Mouse (Mus musculus): ENCODE data around the gene Utrn. TPM values are rescaled to one million over a fixed set of nuclear protein-coding genes. Genes with fewer than 3 reads are reported as not detected.

Gene Utrn
- polyA plus RNA-seq, 1 experiment, result 5.7 TPM

- no peak for TF ChIP-seq POLR2A (IDR thresholded peaks at IDR 0.05; ENCODE audit: control insufficient read depth, low read depth, low read length)
- TF ChIP-seq CTCF (IDR thresholded peaks at IDR 0.05; ENCODE audit: control insufficient read depth, insufficient read depth, insufficient replicate concordance, low read depth, low read length), result no peak
- no peak overlapping the region for H3K27ac ChIP-seq (ENCODE audit: control insufficient read depth, insufficient read depth, low read depth, low read length)
- no peaks in the 10 kb centered on the region for H3K27me3 ChIP-seq (ENCODE audit: control insufficient read depth, insufficient read depth, low read length)
- H3K4me1 ChIP-seq (ENCODE audit: control insufficient read depth, insufficient read depth, low read length), result no peaks in the 10 kb centered on the region
- no peak overlapping the region for H3K4me3 ChIP-seq (ENCODE audit: control insufficient read depth, low read depth, low read length)
- H3K36me3 ChIP-seq (ENCODE audit: control insufficient read depth, insufficient read depth, low read length), result no peaks in the 10 kb centered on the region
Measured at GRCm38 (mm10) chr10:12812680-12813079, 56.5 kb downstream of the Utrn start.

DNA sequence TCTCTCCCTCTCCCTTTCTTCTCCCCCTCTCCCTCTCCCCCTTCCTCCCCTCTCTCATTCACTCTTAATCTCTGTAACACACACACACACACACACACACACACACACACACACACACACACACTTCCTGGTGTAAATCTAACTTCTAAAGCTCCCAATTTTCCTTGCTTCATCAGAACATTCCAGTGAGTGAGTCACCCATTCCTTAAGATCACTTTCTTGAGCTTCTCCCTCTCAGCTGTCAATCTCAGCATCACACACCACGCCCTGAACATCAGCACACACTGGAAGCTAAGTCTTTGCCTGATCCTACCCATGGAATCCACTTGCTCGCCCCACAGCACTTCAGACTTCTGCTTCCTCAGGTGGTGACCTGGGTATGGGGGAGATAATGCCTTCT lies 58.3 kb downstream of the Utrn start:
- TF ChIP-seq POLR2A (IDR thresholded peaks at IDR 0.05; ENCODE audit: control insufficient read depth, low read depth, low read length) (no peak), CTCF (IDR thresholded peaks at IDR 0.05; ENCODE audit: control insufficient read depth, insufficient read depth, insufficient replicate concordance, low read depth, low read length) (no peak)
- Histone ChIP-seq H3K4me1 (ENCODE audit: control insufficient read depth, insufficient read depth, low read length) (no peaks in the 10 kb centered on the region), H3K4me3 (ENCODE audit: control insufficient read depth, low read depth, low read length) (no peak overlapping the region), H3K36me3 (ENCODE audit: control insufficient read depth, insufficient read depth, low read length) (no peaks in the 10 kb centered on the region), H3K27ac (ENCODE audit: control insufficient read depth, insufficient read depth, low read depth, low read length) (no peak overlapping the region), H3K27me3 (ENCODE audit: control insufficient read depth, insufficient read depth, low read length) (no peaks in the 10 kb centered on the region)

- H3K4me3 ChIP-seq (ENCODE audit: control insufficient read depth, low read depth, low read length), result no peak overlapping the region
- no peak overlapping the region for H3K27ac ChIP-seq (ENCODE audit: control insufficient read depth, insufficient read depth, low read depth, low read length)
- no peaks in the 10 kb centered on the region for H3K4me1 ChIP-seq (ENCODE audit: control insufficient read depth, insufficient read depth, low read length)
- TF ChIP-seq POLR2A (IDR thresholded peaks at IDR 0.05; ENCODE audit: control insufficient read depth, low read depth, low read length), result no peak
- TF ChIP-seq CTCF (IDR thresholded peaks at IDR 0.05; ENCODE audit: control insufficient read depth, insufficient read depth, insufficient replicate concordance, low read depth, low read length), result no peak
- no peaks in the 10 kb centered on the region for H3K27me3 ChIP-seq (ENCODE audit: control insufficient read depth, insufficient read depth, low read length)
- no peaks in the 10 kb centered on the region for H3K36me3 ChIP-seq (ENCODE audit: control insufficient read depth, insufficient read depth, low read length)
Measured at GRCm38 (mm10) chr10:12809702-12810101, 59.5 kb downstream of the Utrn start.

DNA sequence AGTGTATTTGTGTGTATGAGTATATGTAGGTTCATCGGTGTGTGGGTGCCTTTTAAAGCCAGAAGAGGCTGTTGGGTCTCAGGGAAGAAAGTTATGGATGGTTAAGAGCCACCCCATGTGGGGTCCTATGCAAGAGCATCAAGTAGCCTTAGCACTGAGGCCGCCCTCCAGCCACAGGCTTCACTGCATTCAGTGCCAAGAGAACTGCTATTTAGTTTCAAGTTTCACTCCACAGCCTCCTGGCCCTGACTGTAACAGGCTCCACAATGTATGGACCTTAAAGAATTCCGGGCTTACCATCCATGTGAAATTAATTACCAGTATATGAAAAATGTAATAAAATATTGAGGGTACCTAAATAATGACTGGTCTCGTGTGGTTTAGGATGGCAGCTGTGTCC lies 60.7 kb downstream of the Utrn start:
- no peaks in the 10 kb centered on the region for H3K36me3 ChIP-seq (ENCODE audit: control insufficient read depth, insufficient read depth, low read length)
- no peaks in the 10 kb centered on the region for H3K4me1 ChIP-seq (ENCODE audit: control insufficient read depth, insufficient read depth, low read length)
- H3K27me3 ChIP-seq (ENCODE audit: control insufficient read depth, insufficient read depth, low read length), result no peaks in the 10 kb centered on the region
- no peak overlapping the region for H3K4me3 ChIP-seq (ENCODE audit: control insufficient read depth, low read depth, low read length)
- no peak overlapping the region for H3K27ac ChIP-seq (ENCODE audit: control insufficient read depth, insufficient read depth, low read depth, low read length)
- TF ChIP-seq CTCF (IDR thresholded peaks at IDR 0.05; ENCODE audit: control insufficient read depth, insufficient read depth, insufficient replicate concordance, low read depth, low read length) (no peak), POLR2A (IDR thresholded peaks at IDR 0.05; ENCODE audit: control insufficient read depth, low read depth, low read length) (no peak)

- H3K27me3 ChIP-seq (ENCODE audit: control insufficient read depth, insufficient read depth, low read length), result no peaks in the 10 kb centered on the region
Measured at GRCm38 (mm10) chr10:12807706-12808105, 61.5 kb downstream of the Utrn start.

DNA sequence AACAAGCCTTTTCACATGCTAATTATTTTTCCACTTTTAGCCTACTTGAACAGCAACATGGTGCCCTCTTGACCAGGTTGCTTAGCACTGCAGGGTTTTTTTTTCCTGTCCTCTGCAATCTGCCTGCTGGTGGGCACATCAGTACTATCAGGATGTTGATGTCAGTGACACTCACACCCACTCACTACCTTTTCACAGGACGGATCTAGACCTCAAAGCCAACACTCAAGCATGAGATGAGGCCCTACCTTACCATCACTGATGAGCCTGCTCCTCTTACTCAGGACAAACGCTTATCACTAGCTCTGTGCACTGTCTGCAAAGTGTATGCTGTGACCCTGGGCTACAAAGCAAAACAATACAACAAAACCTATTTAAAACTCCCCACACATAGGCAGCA lies 63.3 kb downstream of the Utrn start:
- Histone ChIP-seq H3K4me1 (ENCODE audit: control insufficient read depth, insufficient read depth, low read length) (no peaks in the 10 kb centered on the region), H3K36me3 (ENCODE audit: control insufficient read depth, insufficient read depth, low read length) (no peaks in the 10 kb centered on the region), H3K27ac (ENCODE audit: control insufficient read depth, insufficient read depth, low read depth, low read length) (no peak overlapping the region), H3K27me3 (ENCODE audit: control insufficient read depth, insufficient read depth, low read length) (no peaks in the 10 kb centered on the region), H3K4me3 (ENCODE audit: control insufficient read depth, low read depth, low read length) (no peak overlapping the region)
- TF ChIP-seq POLR2A (IDR thresholded peaks at IDR 0.05; ENCODE audit: control insufficient read depth, low read depth, low read length) (no peak), CTCF (IDR thresholded peaks at IDR 0.05; ENCODE audit: control insufficient read depth, insufficient read depth, insufficient replicate concordance, low read depth, low read length) (no peak)

More at GRCm38 (mm10) chr10:12807706-12808105, 61.5 kb downstream of the Utrn start:
- H3K4me1 ChIP-seq (ENCODE audit: control insufficient read depth, insufficient read depth, low read length), result no peaks in the 10 kb centered on the region
- H3K4me3 ChIP-seq (ENCODE audit: control insufficient read depth, low read depth, low read length), result no peak overlapping the region
- TF ChIP-seq CTCF (IDR thresholded peaks at IDR 0.05; ENCODE audit: control insufficient read depth, insufficient read depth, insufficient replicate concordance, low read depth, low read length) (no peak), POLR2A (IDR thresholded peaks at IDR 0.05; ENCODE audit: control insufficient read depth, low read depth, low read length) (no peak)
- H3K36me3 ChIP-seq (ENCODE audit: control insufficient read depth, insufficient read depth, low read length), result no peaks in the 10 kb centered on the region
- H3K27ac ChIP-seq (ENCODE audit: control insufficient read depth, insufficient read depth, low read depth, low read length), result no peak overlapping the region

DNA sequence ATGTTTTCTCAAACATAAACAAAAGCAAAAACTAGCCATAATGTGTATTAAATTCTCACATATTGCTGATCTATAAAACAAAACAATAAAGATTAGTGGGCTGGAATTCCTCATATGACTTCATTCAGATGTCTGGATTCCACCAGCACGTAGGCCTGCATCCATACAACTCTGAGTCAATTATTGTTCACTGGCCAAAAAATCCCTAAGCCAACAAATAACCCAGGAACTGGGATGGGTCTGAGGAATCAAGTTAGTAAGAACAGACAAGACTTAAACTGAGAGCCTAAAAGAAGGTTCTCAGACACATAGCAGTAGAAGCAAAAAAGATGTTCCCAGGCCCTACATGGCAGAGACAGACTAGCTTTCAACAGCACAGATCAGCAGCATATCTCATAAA lies 65.2 kb downstream of the Utrn start:
- H3K27me3 ChIP-seq (ENCODE audit: control insufficient read depth, insufficient read depth, low read length), result no peaks in the 10 kb centered on the region
- no peaks in the 10 kb centered on the region for H3K4me1 ChIP-seq (ENCODE audit: control insufficient read depth, insufficient read depth, low read length)
- H3K27ac ChIP-seq (ENCODE audit: control insufficient read depth, insufficient read depth, low read depth, low read length), result no peak overlapping the region
- no peak overlapping the region for H3K4me3 ChIP-seq (ENCODE audit: control insufficient read depth, low read depth, low read length)
- H3K36me3 ChIP-seq (ENCODE audit: control insufficient read depth, insufficient read depth, low read length), result no peaks in the 10 kb centered on the region
- TF ChIP-seq CTCF (IDR thresholded peaks at IDR 0.05; ENCODE audit: control insufficient read depth, insufficient read depth, insufficient replicate concordance, low read depth, low read length) (no peak), POLR2A (IDR thresholded peaks at IDR 0.05; ENCODE audit: control insufficient read depth, low read depth, low read length) (no peak)

DNA sequence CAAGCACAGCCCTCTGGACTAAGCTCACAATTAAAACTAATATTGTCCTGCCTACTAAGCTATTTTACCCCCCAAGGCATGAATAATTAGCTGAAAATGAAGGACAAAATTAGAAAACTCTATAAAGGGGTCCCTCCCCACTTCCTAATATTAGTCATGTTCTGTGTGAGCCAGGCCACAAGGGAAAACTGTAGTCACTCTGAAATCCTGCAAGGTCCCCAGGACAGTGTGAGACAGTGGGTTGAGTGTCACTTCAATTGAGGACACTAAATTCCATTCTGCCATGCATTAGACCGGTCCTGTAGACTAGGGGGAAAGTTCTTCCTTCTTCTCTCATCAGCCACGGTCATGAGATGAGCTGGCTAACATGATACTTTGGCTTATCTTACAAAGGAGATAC lies 69.7 kb downstream of the Utrn start:
- no peak overlapping the region for H3K4me3 ChIP-seq (ENCODE audit: control insufficient read depth, low read depth, low read length)
- H3K27ac ChIP-seq (ENCODE audit: control insufficient read depth, insufficient read depth, low read depth, low read length), result no peak overlapping the region
- H3K36me3 ChIP-seq (ENCODE audit: control insufficient read depth, insufficient read depth, low read length), result no peaks in the 10 kb centered on the region
- H3K27me3 ChIP-seq (ENCODE audit: control insufficient read depth, insufficient read depth, low read length), result no peaks in the 10 kb centered on the region
- H3K4me1 ChIP-seq (ENCODE audit: control insufficient read depth, insufficient read depth, low read length), result no peaks in the 10 kb centered on the region
- TF ChIP-seq POLR2A (IDR thresholded peaks at IDR 0.05; ENCODE audit: control insufficient read depth, low read depth, low read length) (no peak), CTCF (IDR thresholded peaks at IDR 0.05; ENCODE audit: control insufficient read depth, insufficient read depth, insufficient replicate concordance, low read depth, low read length) (no peak)

Data from testis, adult 2 months (tissue).